Mouse (Mus musculus) lung, postnatal 0 days (tissue): ENCODE data around the gene Snx10.

Experiments
- CTCF ChIP-seq: IDR thresholded peaks from 2 replicates; pipeline ENCODE4 v1.5.1; 2016; ENCODE audit warnings: antibody characterized with exemption, mild to moderate bottlenecking
- EP300 ChIP-seq: IDR thresholded peaks from 2 replicates; pipeline ENCODE4 v1.6.1; 2016; ENCODE audit warnings: antibody characterized with exemption, mild to moderate bottlenecking, control low read depth

- TF ChIP-seq CTCF (no peak), EP300 (no peak)
Observed at GRCm38 (mm10) chr6:51558311-51558710, 34.6 kb downstream of the Snx10 start.
